Mouse (Mus musculus) heart, postnatal 14 days (tissue): ENCODE measurements at regions not wholly inside any gene's neighbourhood (a gene's known extent, or its start where the extent isn't known, plus 50 kb on each side); places are given as distances from the start of the nearest gene placed in this dataset.

Experiments used
- DNase-seq, 2 experiments: peaks; one replicate each; pipeline ENCODE4 v3.0.0; 2021 to 2022
- intact Hi-C: fragments of 180-260 bp; cut with DNase I; formaldehyde crosslinking; loops from one replicate; pipeline ENCODE4 v1.15.1; 2025

DNA sequence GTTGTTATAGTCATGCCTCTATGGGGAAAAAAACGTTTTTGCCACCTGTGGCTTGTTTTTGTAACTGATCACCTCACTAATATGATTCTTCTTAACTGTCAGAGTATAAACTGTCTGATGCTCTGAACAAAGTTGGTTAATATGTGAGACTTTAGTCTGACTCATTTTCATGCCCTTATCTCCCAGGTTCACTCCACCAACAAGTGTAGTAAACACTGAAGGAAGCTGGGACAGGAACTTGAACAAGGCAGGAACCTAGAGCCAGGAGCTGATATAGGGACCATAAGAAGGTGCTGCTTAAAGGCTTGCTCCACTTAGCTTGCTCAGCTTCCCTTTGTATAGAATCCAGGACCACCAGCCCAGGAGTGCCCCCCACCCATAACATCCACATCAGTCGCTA, 124.0 kb upstream of the Itga4 start:
- intact Hi-C loops = no loop called here
- no peak for DNase-seq

DNA sequence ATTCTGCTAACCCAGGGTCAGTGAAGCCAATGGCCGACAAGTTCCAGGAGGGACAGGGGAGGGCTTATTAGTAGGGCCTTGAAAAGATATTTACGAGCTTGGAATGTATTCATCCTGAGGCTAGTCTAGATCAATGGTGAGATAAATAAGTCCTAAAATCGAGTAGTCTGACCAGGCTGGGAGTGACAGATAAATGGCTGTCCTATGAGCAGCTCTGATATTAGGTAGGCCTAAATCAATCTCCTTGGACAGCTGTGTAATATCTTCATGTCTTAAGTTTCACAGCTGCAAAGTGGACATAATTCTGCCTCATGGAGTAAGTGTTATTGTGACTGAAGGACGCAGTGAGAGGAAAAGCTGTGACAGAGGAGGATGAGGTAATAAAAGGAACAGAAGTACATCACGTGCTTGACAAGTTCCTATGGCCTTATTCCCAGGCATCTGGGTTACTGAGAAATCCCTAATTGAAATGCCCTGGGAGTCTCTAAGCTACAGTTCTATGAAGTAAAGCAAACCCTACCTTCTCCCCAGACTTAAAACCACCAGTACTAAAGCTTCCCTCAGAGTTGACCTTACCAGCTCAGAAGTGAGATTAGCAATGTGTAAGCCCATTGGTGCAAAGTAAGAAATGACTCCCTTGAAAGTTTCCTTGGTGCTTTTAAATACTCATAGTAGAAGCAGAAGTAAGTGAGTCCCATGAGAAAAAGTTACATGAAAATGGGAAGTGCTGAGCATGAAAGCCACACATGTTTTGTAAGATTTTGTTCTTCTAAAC, 123.3 kb upstream of the Itga4 start:
- intact Hi-C loops = no loop called here
- no peak for DNase-seq

DNA sequence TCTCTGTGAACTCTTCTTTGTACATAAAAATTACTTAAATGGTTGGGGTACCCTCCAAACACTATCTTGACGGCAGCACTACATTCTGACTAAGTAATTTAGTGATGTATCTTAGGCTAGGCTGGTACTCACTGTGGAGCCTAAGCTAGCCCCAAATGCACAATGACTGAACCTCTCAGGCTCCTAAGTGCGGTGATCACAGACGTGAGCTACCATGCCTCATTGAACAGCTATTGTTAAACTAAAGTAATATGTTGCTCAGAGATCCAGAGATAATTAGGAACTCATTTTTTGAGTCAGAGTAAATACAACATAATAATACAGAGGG, 122.7 kb upstream of the Itga4 start:
- DNase-seq = no peak
- intact Hi-C loops = no loop called here

GRCm38 (mm10) chr2:79134281-79134680, 120.9 kb upstream of the Itga4 start:
- no peak for DNase-seq
- intact Hi-C loops = no loop called here

DNA sequence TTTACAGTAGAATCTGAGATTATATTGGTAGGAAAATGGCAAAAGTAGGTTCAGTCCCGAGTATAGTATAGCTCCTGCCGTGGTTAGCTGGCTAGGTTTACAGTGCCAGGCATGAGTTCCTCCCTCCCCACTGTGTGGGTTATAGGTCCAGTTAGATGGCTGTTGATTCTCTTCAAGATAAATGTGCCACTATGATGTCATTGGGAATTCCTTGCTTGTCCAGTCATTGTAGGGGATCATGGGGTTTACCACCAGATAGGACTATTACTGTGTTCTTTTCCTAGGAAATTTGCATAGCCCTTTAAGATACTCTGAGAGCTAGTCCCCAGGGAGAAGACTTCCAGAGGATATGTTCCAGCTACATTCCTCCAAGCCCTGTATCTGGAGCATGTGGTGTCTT, 119.2 kb upstream of the Itga4 start:
- intact Hi-C loops = no loop called here
- DNase-seq = no peak

- DNase-seq = no peak
- intact Hi-C loops = no loop called here
Measured at GRCm38 (mm10) chr2:79136619-79137458, 118.4 kb upstream of the Itga4 start.

- intact Hi-C loops = no loop called here
- no peak for DNase-seq
Measured at GRCm38 (mm10) chr2:79137694-79138171, 117.5 kb upstream of the Itga4 start.

GRCm38 (mm10) chr2:79138368-79139109, 116.7 kb upstream of the Itga4 start:
- intact Hi-C loops = no loop called here
- DNase-seq = no peak

DNA sequence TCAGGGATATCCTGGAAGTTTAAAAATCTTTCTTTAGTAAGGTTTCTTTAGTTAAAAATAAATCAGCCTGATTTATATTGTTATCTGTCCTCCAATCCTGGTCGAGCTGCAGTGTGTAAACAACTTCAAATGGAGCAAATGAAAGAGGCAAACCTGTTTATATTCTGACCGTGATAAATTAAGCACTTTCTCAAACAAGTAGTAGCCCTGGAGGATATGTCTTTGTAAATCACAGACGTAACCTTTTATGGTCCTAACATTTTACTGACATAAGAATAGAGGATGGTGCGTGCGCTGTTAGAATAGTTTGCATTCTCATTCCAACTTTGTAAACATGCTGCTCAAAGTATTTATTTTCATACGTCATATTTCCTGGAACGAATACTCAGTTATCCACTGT, 113.3 kb upstream of the Itga4 start:
- no peak for DNase-seq
- intact Hi-C loops = no loop called here

DNA sequence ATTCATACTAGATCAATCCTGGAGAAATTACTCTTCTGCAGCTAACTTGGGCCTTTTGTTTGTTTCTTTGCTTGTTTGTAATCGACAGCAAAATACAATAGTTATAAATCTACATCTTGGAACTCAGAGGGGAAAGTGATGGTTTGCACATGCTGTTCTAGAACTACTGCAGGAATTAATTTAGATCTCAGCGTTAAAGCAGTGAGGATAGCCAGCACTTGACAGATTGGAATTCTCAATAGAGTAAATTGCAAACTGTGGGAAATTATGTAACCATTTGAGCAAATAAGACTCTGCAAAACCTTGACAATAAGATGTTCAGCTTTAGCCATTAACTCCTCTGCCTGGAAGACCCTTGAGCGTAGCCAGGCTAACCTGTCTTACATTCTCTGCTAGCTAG, 112.0 kb upstream of the Itga4 start:
- no peak for DNase-seq
- intact Hi-C loops = no loop called here

DNA sequence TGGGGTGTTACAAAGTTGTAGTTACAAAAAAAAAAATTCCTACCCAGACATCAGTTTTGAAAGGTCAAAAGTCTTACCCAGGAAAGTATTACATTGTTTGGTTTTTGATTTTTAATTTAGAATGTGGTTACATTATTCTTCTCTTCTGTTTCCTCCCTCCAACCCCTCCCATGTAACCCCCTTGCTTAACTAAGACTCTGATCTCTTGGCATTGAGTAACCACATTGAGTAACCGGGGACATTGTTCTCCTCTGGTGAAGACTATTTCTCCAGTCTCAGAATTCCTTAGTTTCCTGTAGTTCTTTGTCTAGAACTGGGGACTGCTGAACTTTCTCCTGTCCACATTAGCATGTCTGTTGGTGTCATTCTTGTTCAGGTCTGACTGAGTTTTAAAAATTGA, 109.3 kb upstream of the Itga4 start:
- intact Hi-C loops = no loop called here
- DNase-seq = no peak

- DNase-seq = no peak
- intact Hi-C loops = no loop called here
Measured at GRCm38 (mm10) chr2:79146563-79146962, 108.7 kb upstream of the Itga4 start.

GRCm38 (mm10) chr2:79149012-79149698, 106.1 kb upstream of the Itga4 start:
- no peak for DNase-seq
- intact Hi-C loops = no loop called here

DNA sequence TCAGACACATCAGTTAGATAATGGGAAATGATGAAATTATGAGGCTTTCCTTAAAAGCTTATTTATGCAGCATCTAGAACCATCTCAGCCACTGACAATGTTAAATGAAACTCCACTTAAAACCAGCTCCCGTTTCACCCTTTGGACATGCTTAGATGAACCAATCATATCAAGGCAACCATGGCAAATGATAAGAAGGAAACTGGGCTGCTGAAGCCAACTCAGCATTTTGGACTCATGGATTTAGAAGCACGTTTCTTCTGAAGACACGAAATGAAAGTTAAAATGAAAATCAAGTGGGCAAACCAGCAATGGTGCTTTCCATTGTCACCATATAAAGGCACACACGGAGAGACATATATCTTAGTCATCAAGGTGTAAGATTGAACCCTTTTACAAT, 103.6 kb upstream of the Itga4 start:
- intact Hi-C loops = no loop called here
- no peak for DNase-seq

- intact Hi-C loops = no loop called here
Measured at GRCm38 (mm10) chr2:79152031-79152694, 103.1 kb upstream of the Itga4 start.

GRCm38 (mm10) chr2:79152695-79153057, 102.5 kb upstream of the Itga4 start:
- intact Hi-C loops = no loop called here
- DNase-seq = no peak

More at GRCm38 (mm10) chr2:79152031-79152694, 103.1 kb upstream of the Itga4 start:
- no peak for DNase-seq

DNA sequence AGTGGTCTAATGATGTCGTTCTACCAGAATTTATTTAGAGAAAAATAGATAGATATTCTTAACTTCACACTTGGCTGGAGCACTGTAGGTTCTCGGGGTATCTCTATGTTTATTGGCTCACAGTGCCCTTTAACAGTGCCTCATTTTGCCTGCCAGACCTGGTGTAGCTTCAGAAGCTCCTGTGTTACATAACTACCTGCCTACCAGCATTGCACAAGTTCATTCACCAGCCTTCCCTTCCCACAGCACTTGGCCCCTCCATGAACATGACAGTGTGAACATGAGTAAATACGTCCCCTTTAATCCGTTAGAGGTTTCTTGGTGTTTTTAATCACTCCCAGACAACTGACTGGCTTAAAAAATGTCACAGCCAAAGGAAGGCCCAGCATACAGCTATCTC, 102.2 kb upstream of the Itga4 start:
- no peak for DNase-seq
- intact Hi-C loops = no loop called here

- no peak for DNase-seq
- intact Hi-C loops = no loop called here
Measured at GRCm38 (mm10) chr2:79158450-79159055, 96.7 kb upstream of the Itga4 start.

- intact Hi-C loops = no loop called here
- DNase-seq = no peak
Measured at GRCm38 (mm10) chr2:79159336-79159735, 95.9 kb upstream of the Itga4 start.
